Mouse (Mus musculus) left cerebral cortex, adult 18-20 months (tissue): ENCODE measurements around the gene E2f2. TPM values are rescaled to one million over a fixed set of nuclear protein-coding genes. Genes with fewer than 3 reads are reported as not detected.

ENCODE experiments used
- DNase-seq, 2 experiments: peaks; one replicate each; pipeline ENCODE4 v3.0.0; 2021 to 2022; ENCODE audit warnings: low spot score in 2 of 2, mixed read lengths in 1 of 2
- long read RNA-seq, 2 experiments: library from polyadenylated mRNA; stranded (forward); transcript quantifications; one replicate each; pipeline ENCODE4 v2.0.0; 2021
- total RNA-seq, 2 experiments: library from RNA; stranded (reverse); gene quantifications; 2 replicates each; pipeline ENCODE4 v1.2.3; 2021

Gene E2f2
- total RNA-seq = under 1 TPM; 0.30 to 0.40 TPM
- long read RNA-seq, experiment 1 = 0 reads
- long read RNA-seq, experiment 2, partial matches to known transcripts = 1 of 1 reads
- long read RNA-seq, experiment 2, other reads (novel, unspliced or antisense) = 0 of 1 reads

DNA sequence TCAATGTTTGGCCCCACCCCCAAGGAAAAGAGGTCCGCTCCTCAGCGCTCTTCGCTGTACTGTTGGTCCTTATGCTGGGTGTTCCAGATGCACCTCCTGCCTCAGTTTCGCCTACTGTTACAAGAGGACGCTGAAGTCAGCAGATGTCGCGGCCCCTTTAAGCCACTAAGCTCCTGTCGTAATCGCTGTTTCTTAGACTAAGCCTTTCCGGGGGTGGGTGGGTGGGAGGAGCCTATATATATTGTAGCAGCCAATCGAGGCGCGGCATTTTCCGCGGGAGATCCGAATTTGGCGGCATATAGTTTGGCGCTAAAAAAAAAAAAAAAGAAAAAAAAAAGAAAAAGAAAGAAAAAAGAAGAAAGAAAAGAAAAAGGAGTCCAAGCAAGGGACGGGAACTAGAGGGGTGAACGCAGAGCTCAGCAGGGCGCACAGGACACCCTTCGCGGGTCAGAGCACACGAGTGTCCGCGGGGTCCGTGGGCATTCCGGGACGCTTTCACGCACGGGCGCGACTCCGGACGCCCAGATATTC lies at the start of gene E2f2:
TSS of gene E2f2 (plus strand) at position 384 of the 531 bp plus-strand sequence.
- peak; percentile 23 to 45 for DNase-seq

DNA sequence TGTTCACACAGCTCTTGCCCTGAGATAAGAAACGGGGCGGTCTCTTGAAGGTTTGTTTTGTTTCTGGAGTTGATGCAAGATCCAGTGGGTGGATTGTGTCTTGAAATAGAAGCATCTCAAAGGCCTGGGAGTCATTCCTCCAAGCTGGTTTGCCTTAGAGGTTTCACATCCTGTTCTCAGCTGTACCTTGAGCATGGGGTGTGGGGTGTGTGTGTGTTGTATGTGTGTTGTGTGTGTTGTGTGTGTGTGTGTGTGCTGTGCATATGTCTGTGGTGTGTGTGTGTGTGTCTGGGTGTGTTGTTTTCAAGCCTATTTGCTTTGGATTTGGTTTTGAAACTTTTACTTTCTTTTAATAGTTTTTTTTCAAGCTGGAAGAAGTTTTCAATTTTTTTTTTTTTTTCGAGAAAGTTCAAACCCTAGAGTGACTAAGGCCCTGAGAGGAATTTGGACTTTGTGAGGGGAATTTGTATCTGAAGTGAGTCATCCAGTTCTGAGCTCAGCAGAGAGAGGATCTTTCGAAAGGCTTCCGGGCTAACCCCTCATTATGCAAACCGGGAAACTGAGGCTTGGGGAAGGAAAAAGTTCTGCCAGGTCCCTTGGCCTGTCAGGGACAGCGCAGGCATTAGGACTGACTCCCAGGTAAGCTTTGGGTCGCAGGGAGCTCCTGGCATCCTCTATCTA lies 48.9 kb upstream of the E2f2 start:
- DNase-seq = peak in 1 of 2 experiments; percentile 10

GRCm38 (mm10) chr4:136123792-136124161 lies 48.4 kb upstream of the E2f2 start:
- DNase-seq = no peak

- no peak for DNase-seq
These were observed 47.6 kb upstream of the E2f2 start for GRCm38 (mm10) chr4:136124581-136124980.

DNA sequence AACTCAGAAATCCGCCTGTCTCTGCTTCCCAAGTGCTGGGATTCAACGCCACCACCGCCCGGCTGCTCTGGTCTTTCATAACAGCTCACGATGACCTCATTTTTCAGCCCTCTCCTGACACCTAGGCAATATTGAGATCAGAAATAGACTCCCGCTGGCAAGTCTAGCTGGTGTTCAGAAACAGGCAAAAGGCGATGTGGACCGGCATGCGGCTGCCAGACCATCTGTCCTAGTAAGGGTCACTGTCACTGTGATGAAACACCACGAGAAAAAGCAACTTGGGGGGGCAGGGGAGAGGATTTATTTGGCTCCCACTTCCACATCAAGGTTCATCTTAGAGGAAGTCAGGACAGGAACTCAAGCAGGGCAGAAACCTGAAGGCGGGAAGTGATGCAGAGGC lies 46.7 kb upstream of the E2f2 start:
- no peak for DNase-seq

- no peak for DNase-seq
These were observed 46.2 kb upstream of the E2f2 start for GRCm38 (mm10) chr4:136126019-136126418.

DNA sequence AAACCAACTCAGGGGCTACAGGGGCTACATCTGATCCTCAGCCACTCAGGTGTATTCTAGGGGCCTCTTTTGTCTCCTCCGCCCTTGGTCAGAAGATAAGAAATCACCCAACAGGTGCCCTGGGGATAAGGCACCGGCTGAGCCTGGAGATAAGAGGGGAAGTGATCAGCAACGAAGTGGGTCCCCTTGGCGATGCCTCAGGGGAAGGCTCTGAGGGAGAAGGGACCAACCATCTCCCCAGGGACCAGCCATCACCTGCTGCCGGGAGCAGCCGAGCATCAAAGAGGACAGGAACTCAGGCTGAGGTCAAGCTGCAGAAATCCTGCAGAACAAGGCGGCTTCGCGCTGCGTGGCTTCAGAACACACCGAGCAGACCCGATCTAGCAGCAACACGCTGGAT lies 44.5 kb upstream of the E2f2 start:
- no peak for DNase-seq

DNA sequence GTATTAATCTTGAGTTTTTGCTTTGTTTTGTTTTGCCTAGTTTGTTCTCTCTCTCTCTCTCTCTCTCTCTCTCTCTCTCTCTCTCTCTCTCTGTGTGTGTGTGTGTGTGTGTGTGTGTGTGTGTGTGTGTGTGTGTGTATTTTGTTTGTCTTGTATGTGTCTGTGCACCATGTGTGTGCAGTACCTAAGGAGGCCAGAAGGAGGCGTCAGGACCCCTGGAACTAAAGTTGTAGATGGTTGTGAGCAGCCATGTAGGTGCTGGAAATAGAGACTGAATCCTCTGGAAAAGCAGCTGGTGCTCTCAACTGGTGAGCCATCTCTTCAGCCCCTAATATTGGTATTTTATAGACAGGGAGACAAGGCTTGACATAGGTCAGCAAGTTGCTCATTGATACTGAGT lies 42.4 kb upstream of the E2f2 start:
- no peak for DNase-seq

- no peak for DNase-seq
These were observed 38.4 kb upstream of the E2f2 start for GRCm38 (mm10) chr4:136133801-136134200.

DNA sequence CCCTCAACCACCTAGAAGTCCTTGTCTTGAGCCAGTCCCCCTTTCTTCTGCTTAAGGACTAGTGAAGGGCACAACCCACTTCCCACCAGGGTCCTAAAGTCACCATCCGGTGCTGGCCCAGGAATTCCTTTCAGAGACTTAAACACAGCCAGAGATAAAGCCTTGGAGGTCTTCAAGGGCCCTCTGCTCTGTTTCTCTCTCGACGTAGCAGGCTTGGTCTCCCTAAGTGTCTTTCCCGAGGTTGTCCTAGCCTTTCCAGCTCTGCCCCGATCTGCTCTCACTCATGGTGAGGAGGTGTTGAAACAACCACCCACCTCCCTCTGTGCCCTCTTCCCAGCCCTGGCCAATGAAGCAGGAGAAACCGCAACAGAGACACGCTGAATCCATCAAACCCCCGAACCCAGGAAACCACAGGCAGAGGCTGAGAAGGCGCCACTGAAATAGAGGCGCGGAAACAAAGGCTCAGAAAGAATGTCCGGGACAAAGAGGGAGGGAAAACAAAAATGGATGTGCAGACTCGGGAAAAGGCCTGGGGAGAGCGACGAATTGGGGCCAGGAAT lies 37.7 kb upstream of the E2f2 start:
- no peak for DNase-seq

DNA sequence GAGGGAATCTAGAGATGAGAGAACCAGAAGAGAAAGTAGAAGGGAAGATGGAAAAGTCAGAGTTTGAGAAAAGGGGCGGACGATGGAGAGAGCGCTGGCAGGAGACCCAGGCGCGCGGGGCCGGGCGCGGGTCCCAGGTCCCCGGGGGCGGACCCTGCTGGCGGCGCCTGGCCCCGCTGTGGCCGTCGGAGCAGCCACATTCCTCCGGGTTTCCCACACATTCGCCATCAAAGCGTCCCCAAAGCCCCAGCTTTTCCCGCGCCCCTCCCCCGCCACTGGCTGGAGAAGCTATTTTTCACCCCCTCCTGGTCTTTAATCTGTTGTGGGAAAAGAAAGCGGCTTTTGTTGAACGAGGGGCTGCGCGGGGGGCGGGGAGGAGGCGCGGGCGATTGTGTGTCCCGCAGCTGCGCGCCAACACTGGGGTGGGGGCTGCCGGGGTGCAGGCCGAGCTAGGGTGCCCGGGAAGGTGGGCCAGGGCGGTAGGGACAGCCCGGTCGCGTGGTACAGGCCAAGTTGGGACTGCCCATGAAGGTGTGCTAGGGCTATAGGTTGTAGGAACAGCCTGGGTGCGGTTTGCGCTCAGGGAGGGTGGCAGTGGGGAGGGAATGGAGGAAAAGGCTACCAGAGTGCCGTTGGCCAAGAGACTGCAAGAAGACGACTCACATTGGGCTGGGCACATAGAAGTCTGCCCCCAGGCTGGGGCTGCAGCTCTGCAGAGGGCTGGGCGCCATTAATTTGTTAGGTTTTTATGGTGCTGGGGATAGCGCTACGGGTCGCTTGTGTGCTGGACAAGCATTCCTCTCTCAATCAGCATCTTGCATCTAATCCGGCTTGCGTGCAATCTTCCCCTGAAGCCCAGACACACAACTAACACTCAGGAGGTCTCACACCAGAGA lies 37.0 kb upstream of the E2f2 start:
- DNase-seq = peak; percentile 23 to 39

DNA sequence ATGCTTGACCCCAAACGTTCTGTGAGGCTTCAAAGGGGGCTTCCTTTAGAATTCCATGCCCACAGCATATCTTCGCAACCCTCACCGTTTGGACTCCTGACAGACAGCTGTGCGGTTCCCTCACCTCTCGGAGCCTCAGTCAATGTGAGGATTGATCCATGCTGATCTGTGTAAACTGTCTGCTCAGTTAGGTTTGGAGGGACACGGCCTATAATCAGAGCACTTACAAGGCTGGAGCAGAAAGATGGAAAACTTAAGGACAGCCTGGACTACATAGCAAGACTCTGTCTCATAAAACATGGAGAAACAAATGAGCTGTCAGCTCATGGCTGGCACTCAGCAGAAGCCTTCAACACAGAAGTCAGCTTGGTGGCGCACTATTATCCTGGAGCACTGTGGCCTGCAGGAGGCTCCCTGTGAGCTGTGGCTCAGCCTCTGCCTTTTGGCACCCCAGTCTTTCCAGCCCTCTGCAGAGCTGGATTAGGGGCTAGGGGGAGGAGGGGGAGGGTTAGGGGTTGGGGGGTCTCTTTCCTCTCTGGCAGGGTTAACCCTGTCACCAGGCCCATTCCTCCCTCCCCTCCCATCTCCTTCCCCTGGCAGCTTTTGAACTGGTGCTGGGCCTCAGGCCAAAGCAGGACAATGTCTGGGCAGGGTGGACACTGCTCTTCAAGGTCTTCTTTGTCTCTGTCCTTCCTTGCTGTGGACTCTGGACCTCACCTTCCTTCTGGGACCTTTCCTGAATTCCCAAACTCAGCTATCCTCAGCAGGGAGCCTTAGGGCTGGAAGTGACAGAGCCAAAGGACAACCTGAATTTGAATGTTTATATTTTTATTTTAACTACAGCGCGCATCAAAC lies 36.1 kb upstream of the E2f2 start:
- no peak for DNase-seq

DNA sequence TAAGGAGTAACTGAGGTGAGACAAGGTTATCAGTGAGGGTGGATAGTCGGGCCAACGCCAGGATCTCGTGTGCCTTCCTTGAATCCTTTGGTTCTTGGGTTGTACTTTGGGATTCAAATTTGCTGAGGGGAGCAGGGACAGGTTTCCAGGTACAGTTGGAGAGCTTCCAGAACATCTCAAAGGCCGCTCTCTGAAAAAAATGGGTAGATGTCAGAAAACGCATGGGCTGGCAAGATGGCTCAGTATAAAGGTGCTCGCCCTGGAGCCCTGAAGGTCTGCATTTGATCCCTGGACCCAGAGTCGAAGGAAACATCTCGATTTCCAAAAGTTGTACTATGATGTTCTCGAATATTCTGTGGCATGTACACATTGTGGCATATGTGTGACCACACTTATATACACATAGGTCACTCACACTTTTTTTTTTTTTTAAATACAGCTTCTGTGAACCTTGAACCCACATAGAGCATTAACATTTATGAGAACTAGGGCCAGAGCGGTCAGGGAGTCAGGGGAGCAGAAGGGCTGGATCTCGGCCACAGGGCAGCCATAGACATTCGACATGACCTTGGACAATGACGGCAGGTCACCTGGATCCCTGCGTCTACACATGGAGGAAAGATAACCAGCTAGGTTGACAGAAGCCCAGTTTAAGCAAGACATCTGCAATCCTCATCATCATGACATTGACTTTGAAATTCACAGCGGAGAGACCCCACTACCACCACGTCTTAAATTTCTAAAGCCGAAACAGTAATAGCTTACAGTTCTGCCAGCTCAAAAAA lies 32.7 kb upstream of the E2f2 start:
- DNase-seq = no peak

DNA sequence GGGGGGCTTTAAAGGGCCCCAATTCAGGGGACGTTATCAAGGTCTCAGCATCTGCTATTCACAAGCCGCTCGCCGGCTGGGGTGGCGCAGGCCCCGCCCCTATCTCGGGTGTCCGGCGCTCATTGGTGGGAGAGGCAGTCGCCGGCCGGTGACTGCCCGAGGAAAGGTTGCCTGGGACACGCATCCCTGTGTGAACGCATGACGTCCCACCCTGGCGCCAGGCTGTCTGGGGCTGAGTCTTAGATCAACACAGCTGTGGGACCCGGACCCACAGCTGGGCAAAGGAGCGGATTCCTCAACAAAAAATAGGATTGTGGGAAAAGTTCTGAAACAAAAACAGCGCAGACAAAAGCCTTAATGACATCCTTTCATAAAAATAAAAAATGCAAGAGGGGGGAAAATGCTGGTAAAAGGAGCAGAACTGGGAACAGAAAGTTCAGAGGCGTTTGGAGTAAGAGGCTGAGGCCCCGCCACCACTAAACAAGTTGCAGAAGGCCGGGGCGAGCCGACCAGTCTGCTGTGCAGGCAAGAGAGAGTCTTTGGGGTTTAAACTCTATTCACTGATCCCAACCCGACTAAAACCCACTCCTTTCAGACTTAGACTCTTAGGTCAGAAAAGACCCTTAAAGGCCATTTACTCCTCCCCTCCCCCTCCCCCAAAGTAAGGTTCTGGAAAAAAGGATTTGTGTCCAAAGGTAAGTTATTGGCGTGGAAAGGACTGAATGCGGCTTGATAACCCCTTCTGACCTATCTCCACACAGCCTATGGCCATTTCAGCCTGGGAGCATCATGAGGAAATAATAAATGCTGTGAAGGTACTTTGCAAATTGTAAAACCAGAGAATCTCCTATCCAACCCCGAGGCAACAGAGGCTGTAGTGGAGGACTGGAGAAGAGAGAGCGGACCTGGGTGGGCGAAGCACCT lies 31.6 kb upstream of the E2f2 start:
- DNase-seq = peak; percentile 73 to 77

GRCm38 (mm10) chr4:136142267-136143192 lies 29.7 kb upstream of the E2f2 start:
- DNase-seq = no peak

DNA sequence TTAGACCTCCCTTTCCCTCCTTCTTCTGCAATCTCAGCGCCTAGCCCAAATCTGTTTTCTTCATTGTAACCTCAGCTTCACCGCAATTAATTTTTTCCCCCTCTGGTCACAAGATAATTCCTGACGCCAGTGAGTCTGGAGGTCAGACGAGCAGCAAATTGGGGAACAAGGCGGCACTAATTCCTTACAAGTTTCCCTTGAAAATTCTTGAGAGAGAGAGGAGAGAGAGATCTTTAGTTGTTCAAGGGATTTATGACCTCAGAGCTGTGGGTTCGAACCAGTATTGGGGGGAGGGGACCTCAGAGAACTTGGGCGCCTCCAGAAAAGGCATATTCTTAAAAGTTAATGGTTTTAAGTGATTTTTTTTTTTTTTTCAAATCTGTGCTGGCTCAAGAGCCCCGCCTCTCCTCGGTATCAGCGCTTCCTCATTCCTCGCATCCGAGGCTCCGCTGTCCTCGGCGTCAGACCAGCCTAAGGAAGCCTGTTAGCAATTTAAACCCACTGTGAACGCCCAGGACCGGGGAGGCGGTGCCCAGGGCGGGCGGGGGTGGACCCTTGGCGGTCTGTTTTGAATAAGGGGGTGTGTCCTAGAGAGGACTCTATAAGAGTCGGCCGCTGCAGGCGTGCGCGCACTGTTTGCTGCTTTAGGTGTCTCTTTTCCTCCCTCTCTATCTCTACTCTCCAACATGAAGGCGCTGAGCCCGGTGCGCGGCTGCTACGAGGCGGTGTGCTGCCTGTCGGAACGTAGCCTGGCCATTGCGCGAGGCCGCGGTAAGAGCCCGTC lies 28.8 kb upstream of the E2f2 start, which contains the start of gene Id3:
TSS of gene Id3 (plus strand) at position 305 of the 784 bp plus-strand sequence.
- peak; percentile 53 to 57 for DNase-seq
